Mouse (Mus musculus) ZHBTc4 (cell line): Measurements from ENCODE around the gene Mtif3.

Experiments
- DNase-seq: peaks from one replicate; pipeline ENCODE4 v3.0.0-alpha.2; 2011; ENCODE audit warnings: low read depth, low spot score

The Mtif3 gene

DNA sequence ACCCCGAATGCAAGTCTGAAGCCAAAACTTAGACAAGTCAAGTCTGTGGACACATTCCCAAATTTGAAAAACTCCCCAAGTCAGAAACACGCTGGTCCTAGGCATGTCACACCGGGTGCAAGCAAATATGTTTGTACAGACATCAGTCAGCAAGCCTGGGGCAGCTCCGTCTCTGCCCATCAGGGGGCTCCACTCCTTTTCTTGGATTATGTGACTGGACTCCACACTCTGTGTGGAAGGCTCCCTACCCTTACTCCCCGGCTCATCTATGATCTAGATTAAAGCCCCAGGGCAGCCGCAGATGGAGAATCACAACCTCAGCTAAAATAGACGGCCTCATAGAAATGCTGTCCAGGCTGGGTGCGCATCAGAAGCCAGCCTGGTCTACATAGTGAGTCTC, 47.3 kb downstream of the Mtif3 start:
- DNase-seq: peak; percentile 82

GRCm38 (mm10) chr5:146914088-146914766, 49.4 kb downstream of the Mtif3 start:
- DNase-seq: peak; percentile 74

DNA sequence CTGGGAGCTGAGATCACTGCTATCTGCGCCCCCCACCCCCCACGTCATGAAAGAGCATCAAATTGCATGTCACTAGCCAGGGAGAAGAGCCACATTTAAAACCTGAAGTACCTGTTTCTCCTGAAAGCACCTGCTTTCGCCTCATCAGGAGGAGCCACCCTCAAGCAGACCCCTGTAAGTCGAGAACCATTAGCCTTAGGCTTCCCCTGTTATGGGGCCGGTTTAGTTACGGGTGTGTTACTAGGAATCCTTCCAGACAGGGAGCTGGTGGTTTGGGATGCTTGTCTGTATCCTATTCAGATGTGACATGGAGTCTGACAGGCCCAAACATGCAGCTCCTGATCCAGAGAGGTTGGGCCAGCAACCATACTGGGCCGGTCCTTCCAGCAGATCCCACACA, 50.2 kb downstream of the Mtif3 start:
- no peak for DNase-seq

GRCm38 (mm10) chr5:146912206-146912605, 51.4 kb downstream of the Mtif3 start:
- DNase-seq: peak; percentile 62

DNA sequence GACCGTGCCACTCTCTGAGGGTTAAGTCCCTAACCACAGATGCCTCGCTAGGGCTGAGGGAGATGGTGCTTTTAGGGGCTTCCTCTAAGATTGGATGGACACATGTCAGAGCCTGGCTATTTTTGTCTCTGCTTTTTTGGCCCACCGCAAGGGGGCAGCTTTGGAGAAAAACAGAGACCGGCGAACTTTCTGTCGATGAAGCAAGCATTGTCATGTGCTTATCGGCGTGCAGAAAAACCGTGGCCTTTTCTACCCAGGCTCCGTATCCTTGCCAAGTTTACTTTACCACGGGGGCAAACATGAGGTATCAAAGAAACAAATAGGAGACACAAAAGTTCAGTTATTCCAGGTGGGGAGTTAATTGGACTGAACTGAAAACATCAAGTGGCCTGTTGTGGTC, 55.0 kb downstream of the Mtif3 start:
- DNase-seq: peak; percentile 49

GRCm38 (mm10) chr5:146907533-146907932, 56.1 kb downstream of the Mtif3 start:
- no peak for DNase-seq

- DNase-seq: peak; percentile 89
These were observed 58.0 kb downstream of the Mtif3 start for GRCm38 (mm10) chr5:146905486-146906172.

- DNase-seq: peak; percentile 89
These were observed 59.2 kb downstream of the Mtif3 start for GRCm38 (mm10) chr5:146904404-146904803.
